Mouse (Mus musculus): ENCODE results near the gene Ankk1. TPM values are rescaled to one million over a fixed set of nuclear protein-coding genes. Genes with fewer than 3 reads are reported as not detected.

Ankk1 gene
- polyA plus RNA-seq, 1 experiment from 2014 or later = 0.04 TPM

DNA sequence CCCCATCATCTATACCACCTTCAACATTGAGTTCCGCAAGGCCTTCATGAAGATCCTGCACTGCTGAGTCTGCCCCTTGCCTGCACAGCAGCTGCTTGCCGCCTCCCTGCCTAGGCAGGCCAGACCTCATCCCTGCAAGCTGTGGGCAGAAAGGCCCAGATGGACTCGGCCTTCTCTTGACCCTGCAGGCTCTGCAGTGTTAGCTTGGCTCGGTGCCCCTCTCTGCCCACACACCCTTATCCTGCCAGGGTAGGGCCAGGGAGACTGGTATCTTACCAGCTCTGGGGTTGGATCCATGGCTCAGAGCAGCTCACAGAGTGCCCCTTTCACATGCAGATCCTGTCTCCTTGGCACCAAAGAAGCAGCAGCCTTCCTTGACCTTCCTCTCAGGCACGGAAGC, 19.8 kb downstream of the Ankk1 start:
- in situ Hi-C loops (cut with MboI; ENCODE audit: low pct_unique_long_range_greater_than_20kb) = no loop called here
- no peak for TF ChIP-seq CTCF (IDR thresholded peaks at IDR 0.05)
- CTCF ChIA-PET = interaction anchor here (0.9 kb wide), 1 partner anchor 31 kb away, joined by 3 read pairs; no protein-coding TSS in a partner anchor
- DNase-seq (ENCODE audit: low read depth, low spot score) (no peak), ATAC-seq (no peak)
- peaks cover 25% of the 10 kb centered on the region for H3K27me3 ChIP-seq
- POLR2A ChIA-PET = no interaction called here

- peaks cover 37% of the 10 kb centered on the region for H3K27me3 ChIP-seq
- ATAC-seq (no peak), DNase-seq (ENCODE audit: low read depth, low spot score) (no peak)
- no peak for TF ChIP-seq CTCF (IDR thresholded peaks at IDR 0.05)
- in situ Hi-C loops (cut with MboI; ENCODE audit: low pct_unique_long_range_greater_than_20kb) = no loop called here
- ChIA-PET POLR2A (no interaction called here), CTCF (no interaction called here)
Measured at GRCm38 (mm10) chr9:49403711-49404110, 23.1 kb downstream of the Ankk1 start.

GRCm38 (mm10) chr9:49396006-49396405, 30.8 kb downstream of the Ankk1 start:
- ChIA-PET POLR2A (no interaction called here), CTCF (no interaction called here)
- in situ Hi-C loops (cut with MboI; ENCODE audit: low pct_unique_long_range_greater_than_20kb) = no loop called here
- no peak for TF ChIP-seq CTCF (IDR thresholded peaks at IDR 0.05)
- ATAC-seq = no peak
- H3K27me3 ChIP-seq = peaks cover 45% of the 10 kb centered on the region
- DNase-seq (ENCODE audit: low read depth, low spot score) = no peak

DNA sequence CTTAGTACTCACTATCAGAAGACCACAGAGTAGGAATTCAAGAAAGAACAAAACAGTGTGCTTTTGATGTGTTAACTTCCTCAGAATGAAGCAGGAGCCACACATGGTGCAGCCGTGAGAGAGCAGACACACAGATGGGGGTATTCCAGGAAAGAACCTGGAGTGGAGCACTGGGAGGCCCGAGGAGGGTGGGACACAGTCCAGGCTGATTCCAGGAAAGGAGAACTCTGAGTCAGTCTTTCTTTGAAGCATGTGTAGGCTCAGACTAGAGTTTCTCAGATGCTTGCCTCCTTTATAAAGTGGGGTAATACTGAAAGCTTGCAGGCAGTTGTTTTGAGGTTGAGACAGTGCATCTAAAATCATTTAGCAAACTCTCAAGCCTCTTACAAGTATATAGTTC, 34.6 kb downstream of the Ankk1 start:
- CTCF ChIA-PET = no interaction called here
- ATAC-seq = no peak

GRCm38 (mm10) chr9:49386119-49386518, 40.7 kb downstream of the Ankk1 start:
- ATAC-seq = no peak
- in situ Hi-C loops (cut with MboI; ENCODE audit: low pct_unique_long_range_greater_than_20kb) = no loop called here
- no peak for TF ChIP-seq CTCF (IDR thresholded peaks at IDR 0.05)
- POLR2A ChIA-PET = interaction anchor here (0.7 kb wide), 2 partner anchors 165 to 820 kb away, joined by 3 to 4 read pairs; no protein-coding TSS in a partner anchor
- DNase-seq (ENCODE audit: low read depth, low spot score) = no peak
- H3K27me3 ChIP-seq = peaks cover 25% of the 10 kb centered on the region
- CTCF ChIA-PET = interaction anchor here (0.7 kb wide), 1 partner anchor 8 kb away, joined by 3 read pairs; no protein-coding TSS in a partner anchor

More for the DNA sequence above, 34.6 kb downstream of the Ankk1 start:
- TF ChIP-seq CTCF (IDR thresholded peaks at IDR 0.05) = no peak
- DNase-seq (ENCODE audit: low read depth, low spot score) = no peak
- in situ Hi-C loops (cut with MboI; ENCODE audit: low pct_unique_long_range_greater_than_20kb) = no loop called here
- POLR2A ChIA-PET = no interaction called here
- H3K27me3 ChIP-seq = peaks cover 33% of the 10 kb centered on the region

DNA sequence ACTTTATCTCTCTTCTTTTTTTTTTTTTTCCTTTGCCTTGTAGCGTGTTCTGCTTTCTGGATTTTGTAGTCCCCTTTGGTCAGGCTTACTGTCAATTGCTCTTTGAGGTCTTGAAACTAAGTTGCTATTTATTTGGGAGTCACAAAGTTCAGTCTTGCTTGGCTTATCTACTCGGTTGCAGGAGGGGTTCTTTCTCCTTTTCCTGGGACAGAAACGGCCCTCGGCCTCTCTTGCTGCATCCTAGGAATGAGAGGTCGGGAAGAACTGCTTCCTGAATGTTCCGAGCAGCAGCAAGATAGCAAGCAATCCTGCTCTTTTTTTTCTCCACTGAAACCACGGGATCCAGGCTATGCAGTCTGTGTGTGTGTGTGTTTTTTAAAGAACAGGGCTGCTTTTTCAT, 41.5 kb downstream of the Ankk1 start:
- TF ChIP-seq CTCF (IDR thresholded peaks at IDR 0.05) = no peak
- DNase-seq (ENCODE audit: low read depth, low spot score) (no peak), ATAC-seq (no peak)
- POLR2A ChIA-PET = no interaction called here
- in situ Hi-C loops (cut with MboI; ENCODE audit: low pct_unique_long_range_greater_than_20kb) = no loop called here
- CTCF ChIA-PET = no interaction called here
- H3K27me3 ChIP-seq = peaks cover 30% of the 10 kb centered on the region

- in situ Hi-C loops (cut with MboI; ENCODE audit: low pct_unique_long_range_greater_than_20kb) = no loop called here
- ATAC-seq (no peak), DNase-seq (ENCODE audit: low read depth, low spot score) (no peak)
- ChIA-PET POLR2A (no interaction called here), CTCF (no interaction called here)
- peaks cover 31% of the 10 kb centered on the region for H3K27me3 ChIP-seq
- TF ChIP-seq CTCF (IDR thresholded peaks at IDR 0.05) = no peak
Measured at GRCm38 (mm10) chr9:49384855-49385254, 42.0 kb downstream of the Ankk1 start.

GRCm38 (mm10) chr9:49384041-49384440, 42.8 kb downstream of the Ankk1 start:
- ChIA-PET POLR2A (no interaction called here), CTCF (no interaction called here)
- DNase-seq (ENCODE audit: low read depth, low spot score) (no peak), ATAC-seq (no peak)
- in situ Hi-C loops (cut with MboI; ENCODE audit: low pct_unique_long_range_greater_than_20kb) = no loop called here
- TF ChIP-seq CTCF (IDR thresholded peaks at IDR 0.05) = no peak
- peaks cover 30% of the 10 kb centered on the region for H3K27me3 ChIP-seq

DNA sequence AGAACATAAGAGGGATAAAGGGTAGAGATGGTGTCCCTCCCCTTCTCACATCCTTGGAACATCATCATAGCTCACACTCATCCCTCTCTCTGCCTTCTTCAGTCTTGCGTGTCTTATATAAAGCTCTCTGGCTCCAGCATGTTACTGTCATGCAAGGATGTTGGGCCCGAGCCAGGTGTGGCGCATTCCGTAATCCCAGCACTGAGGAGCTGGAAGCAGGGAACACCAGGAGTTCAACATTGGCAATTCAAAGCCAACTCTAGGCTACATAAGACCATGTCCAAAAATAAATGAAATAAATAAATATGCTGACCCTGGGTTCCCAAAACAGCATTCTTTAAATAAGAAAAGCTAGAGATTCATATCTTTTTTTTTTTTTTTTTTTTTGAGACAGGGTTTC, 46.9 kb downstream of the Ankk1 start:
- peaks cover 29% of the 10 kb centered on the region for H3K27me3 ChIP-seq
- ChIA-PET POLR2A (no interaction called here), CTCF (no interaction called here)
- no peak for TF ChIP-seq CTCF (IDR thresholded peaks at IDR 0.05)
- in situ Hi-C loops (cut with MboI; ENCODE audit: low pct_unique_long_range_greater_than_20kb) = no loop called here
- ATAC-seq (no peak), DNase-seq (ENCODE audit: low read depth, low spot score) (no peak)

DNA sequence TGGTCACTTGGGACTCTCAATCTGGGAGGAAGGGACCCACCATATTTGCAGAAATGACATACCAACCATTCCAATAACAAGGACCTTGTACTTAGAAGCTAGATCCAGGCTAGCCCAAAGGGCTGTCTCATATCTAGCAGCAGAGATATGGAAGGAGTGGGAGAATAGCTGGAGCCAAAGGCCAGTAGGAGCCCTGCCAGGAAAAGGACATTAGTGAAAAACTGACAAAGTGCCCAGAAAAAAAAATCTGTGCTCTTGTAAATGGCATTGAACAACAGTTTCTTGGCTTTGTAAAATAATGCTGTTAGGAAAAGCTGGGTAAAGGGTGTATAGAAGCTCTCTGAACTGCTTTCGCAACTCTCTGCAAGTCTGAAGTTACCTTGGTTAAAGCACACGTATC, 52.9 kb downstream of the Ankk1 start:
- peaks cover 36% of the 10 kb centered on the region for H3K27me3 ChIP-seq
- ChIA-PET POLR2A (no interaction called here), CTCF (interaction anchor here (1.1 kb wide), 1 partner anchor 8 kb away, joined by 3 read pairs; no protein-coding TSS in a partner anchor)
- in situ Hi-C loops (cut with MboI; ENCODE audit: low pct_unique_long_range_greater_than_20kb) = no loop called here
- no peak for TF ChIP-seq CTCF (IDR thresholded peaks at IDR 0.05)
- DNase-seq (ENCODE audit: low read depth, low spot score) = no peak
- no peak for ATAC-seq

GRCm38 (mm10) chr9:49365763-49366162, 61.1 kb downstream of the Ankk1 start:
- ATAC-seq (no peak), DNase-seq (ENCODE audit: low read depth, low spot score) (no peak)
- POLR2A ChIA-PET = no interaction called here
- TF ChIP-seq CTCF (IDR thresholded peaks at IDR 0.05) = no peak
- in situ Hi-C loops (cut with MboI; ENCODE audit: low pct_unique_long_range_greater_than_20kb) = no loop called here
- H3K27me3 ChIP-seq = peaks cover 7% of the 10 kb centered on the region
- CTCF ChIA-PET = no interaction called here

Other genes starting within 250 kb of the Ankk1 start
- gene Gm4894, start 176.5 kb downstream of the Ankk1 start, polyA plus RNA-seq (2021) = not detected
- gene Drd2, start 86.4 kb downstream of the Ankk1 start, polyA plus RNA-seq (2021) = not detected
- gene Ttc12, start 59.2 kb upstream of the Ankk1 start, polyA plus RNA-seq (2021) = 6.8 TPM

Measured in Patski (cell line).